Mouse (Mus musculus) kidney, adult 11 months (tissue): ENCODE measurements around the gene Aspdh.

ENCODE experiments used
- DNase-seq: peaks from one replicate; pipeline ENCODE4 v3.0.0; 2022

The Aspdh gene

DNA sequence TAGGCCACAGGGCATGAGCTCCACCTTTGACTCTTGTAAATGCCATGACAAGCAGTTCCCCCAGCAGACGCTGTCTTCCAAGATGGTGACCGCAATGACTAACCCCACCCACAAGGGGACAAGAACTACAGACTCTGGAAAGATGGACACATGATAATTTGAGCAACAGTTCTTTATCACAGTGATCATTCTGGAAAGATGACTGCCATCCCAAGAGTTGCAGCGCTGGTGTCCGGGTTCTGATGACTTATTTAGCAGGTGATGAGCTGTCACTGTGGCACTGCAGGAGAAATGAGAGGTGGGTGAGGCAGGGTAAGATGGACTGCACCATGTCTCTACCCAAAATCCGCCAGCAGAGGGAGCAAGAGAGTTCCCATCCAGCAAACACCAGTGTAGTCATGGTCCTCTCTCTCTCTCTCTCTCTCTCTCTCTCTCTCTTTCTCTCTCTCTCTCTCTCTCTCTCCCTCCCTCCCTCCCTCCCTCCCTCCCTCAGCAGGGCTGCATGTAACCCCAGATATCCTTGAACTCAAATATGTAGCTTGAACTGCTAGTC, 36.4 kb downstream of the Aspdh start:
- DNase-seq = no peak

GRCm38 (mm10) chr7:44507491-44507890, 42.3 kb downstream of the Aspdh start:
- no peak for DNase-seq
